Mouse (Mus musculus): ENCODE results near the gene Cdr2l. TPM values are rescaled to one million over a fixed set of nuclear protein-coding genes. Genes with fewer than 3 reads are reported as not detected.

Cdr2l gene
- polyA plus RNA-seq (2015; fragmentation: Nextera tagmentation; extraction: Ambion mirVana): 26.9 and 27.3 TPM in 2 replicates

GRCm38 (mm10) chr11:115381743-115382539 is at the start of gene Cdr2l:
Gene Cdr2l (plus strand): TSS chr11:115381916.
- H3K9ac ChIP-seq: peak within 1 kb of the TSS; percentile 81
- WGBS: under 1% methylated on average over 67 of the region's 76 CpGs
- no peaks in the 10 kb centered on the region for H3K36me3 ChIP-seq (replicated peaks)

GRCm38 (mm10) chr11:115334531-115334930 is 47.2 kb upstream of the Cdr2l start, which contains the start of gene Otop3:
Gene Otop3 (plus strand): TSS chr11:115334731.
- peak within 1 kb of the TSS; percentile 34 for H3K4me3 ChIP-seq
- peaks cover 17% of the 10 kb centered on the region for H3K27me3 ChIP-seq (replicated peaks)
- ATAC-seq (replicated peaks): no peak
- WGBS: 3% methylated on average over 29 of the region's 29 CpGs
- H3K4me2 ChIP-seq: peak within 1 kb of the TSS; percentile 68
- no peaks in the 10 kb centered on the region for H3K9me3 ChIP-seq
- no peak within 1 kb of the TSS for H3K27ac ChIP-seq
- peak within 1 kb of the TSS; percentile 31; the same call in 1 of the 2 replicates for H3K9ac ChIP-seq
- H3K36me3 ChIP-seq (replicated peaks): no peaks in the 10 kb centered on the region
- peaks cover 9% of the 10 kb centered on the region for H3K4me1 ChIP-seq

More at GRCm38 (mm10) chr11:115381743-115382539, at the start of gene Cdr2l:
- Histone ChIP-seq H3K27me3 (replicated peaks) (no peaks in the 10 kb centered on the region), H3K4me3 (peak within 1 kb of the TSS; percentile 59), H3K27ac (peak within 1 kb of the TSS; percentile 87), H3K4me1 (peaks cover 44% of the 10 kb centered on the region), H3K4me2 (peak within 1 kb of the TSS; percentile 80), H3K9me3 (no peaks in the 10 kb centered on the region)
- peak; percentile 88 for ATAC-seq (replicated peaks)

GRCm38 (mm10) chr11:115335223-115335622 is 46.5 kb upstream of the Cdr2l start:
- Histone ChIP-seq H3K4me1 (peaks cover 9% of the 10 kb centered on the region), H3K36me3 (replicated peaks) (no peaks in the 10 kb centered on the region), H3K27ac (no peak overlapping the region), H3K9ac (no peak overlapping the region), H3K27me3 (replicated peaks) (peaks cover 17% of the 10 kb centered on the region), H3K9me3 (no peaks in the 10 kb centered on the region), H3K4me2 (no peak overlapping the region), H3K4me3 (no peak overlapping the region)
- 52% methylated on average over 12 of the region's 12 CpGs for WGBS
- ATAC-seq (replicated peaks): no peak

- H3K9me3 ChIP-seq: no peaks in the 10 kb centered on the region
- H3K9ac ChIP-seq: no peak overlapping the region
- no peak overlapping the region for H3K27ac ChIP-seq
- WGBS: 20% methylated on average over 6 of the region's 6 CpGs
- peaks cover 20% of the 10 kb centered on the region for H3K27me3 ChIP-seq (replicated peaks)
- no peak overlapping the region for H3K4me2 ChIP-seq
- peaks cover 9% of the 10 kb centered on the region for H3K4me1 ChIP-seq
- no peaks in the 10 kb centered on the region for H3K36me3 ChIP-seq (replicated peaks)
- no peak for ATAC-seq (replicated peaks)
- H3K4me3 ChIP-seq: no peak overlapping the region
Measured at GRCm38 (mm10) chr11:115336115-115336514, 45.6 kb upstream of the Cdr2l start.

GRCm38 (mm10) chr11:115337350-115337749 is 44.4 kb upstream of the Cdr2l start:
- H3K9ac ChIP-seq: no peak overlapping the region

GRCm38 (mm10) chr11:115337826-115338225 is 43.9 kb upstream of the Cdr2l start:
- no peak overlapping the region for H3K4me2 ChIP-seq
- H3K9me3 ChIP-seq: no peaks in the 10 kb centered on the region
- no peak for ATAC-seq (replicated peaks)
- H3K4me3 ChIP-seq: no peak overlapping the region
- H3K36me3 ChIP-seq (replicated peaks): no peaks in the 10 kb centered on the region
- WGBS: 56% methylated on average over 1 of the region's 1 CpGs
- H3K27ac ChIP-seq: no peak overlapping the region
- H3K27me3 ChIP-seq (replicated peaks): peaks cover 20% of the 10 kb centered on the region
- peaks cover 9% of the 10 kb centered on the region for H3K4me1 ChIP-seq
- H3K9ac ChIP-seq: no peak overlapping the region

More at GRCm38 (mm10) chr11:115337350-115337749, 44.4 kb upstream of the Cdr2l start:
- H3K4me1 ChIP-seq: peaks cover 9% of the 10 kb centered on the region
- no peak for ATAC-seq (replicated peaks)
- H3K27me3 ChIP-seq (replicated peaks): peaks cover 20% of the 10 kb centered on the region
- no peaks in the 10 kb centered on the region for H3K36me3 ChIP-seq (replicated peaks)
- 71% methylated on average over 3 of the region's 3 CpGs for WGBS
- no peak overlapping the region for H3K27ac ChIP-seq
- H3K4me2 ChIP-seq: no peak overlapping the region
- no peak overlapping the region for H3K4me3 ChIP-seq
- no peaks in the 10 kb centered on the region for H3K9me3 ChIP-seq

GRCm38 (mm10) chr11:115341246-115341645 is 40.5 kb upstream of the Cdr2l start:
- Histone ChIP-seq H3K27me3 (replicated peaks) (peaks cover 7% of the 10 kb centered on the region; the same call in 1 of the 2 replicates), H3K27ac (no peak overlapping the region), H3K9me3 (no peaks in the 10 kb centered on the region), H3K4me1 (no peaks in the 10 kb centered on the region), H3K4me2 (no peak overlapping the region), H3K9ac (no peak overlapping the region), H3K4me3 (no peak overlapping the region), H3K36me3 (replicated peaks) (no peaks in the 10 kb centered on the region)
- 68% methylated on average over 2 of the region's 2 CpGs for WGBS
- ATAC-seq (replicated peaks): no peak

- 71% methylated on average over 6 of the region's 6 CpGs for whole genome bisulfite sequencing
- Histone ChIP-seq H3K36me3 (replicated peaks) (no peaks in the 10 kb centered on the region), H3K9me3 (no peaks in the 10 kb centered on the region), H3K4me3 (no peak overlapping the region), H3K27ac (no peak overlapping the region), H3K9ac (no peak overlapping the region), H3K27me3 (replicated peaks) (peaks cover 6% of the 10 kb centered on the region; the same call in 1 of the 2 replicates), H3K4me1 (no peaks in the 10 kb centered on the region), H3K4me2 (no peak overlapping the region)
- ATAC-seq (replicated peaks): no peak
Measured at GRCm38 (mm10) chr11:115341866-115342265, 39.9 kb upstream of the Cdr2l start.

GRCm38 (mm10) chr11:115344967-115345366 is 36.7 kb upstream of the Cdr2l start:
- Histone ChIP-seq H3K4me2 (no peak overlapping the region), H3K36me3 (replicated peaks) (no peaks in the 10 kb centered on the region; the same call in 1 of the 2 replicates), H3K4me3 (no peak overlapping the region), H3K27me3 (replicated peaks) (0 out of 2 replicates have a peak, but pooled peaks cover 6% of the 10 kb centered on the region), H3K27ac (no peak overlapping the region), H3K9me3 (no peaks in the 10 kb centered on the region), H3K9ac (no peak overlapping the region), H3K4me1 (no peaks in the 10 kb centered on the region)
- 13% methylated on average over 12 of the region's 12 CpGs for WGBS
- no peak for ATAC-seq (replicated peaks)

GRCm38 (mm10) chr11:115345515-115345914 is 36.2 kb upstream of the Cdr2l start:
- H3K27ac ChIP-seq: no peak overlapping the region
- no peak overlapping the region for H3K9ac ChIP-seq
- H3K9me3 ChIP-seq: no peaks in the 10 kb centered on the region
- H3K4me2 ChIP-seq: no peak overlapping the region
- 55% methylated on average over 7 of the region's 7 CpGs for WGBS
- H3K4me1 ChIP-seq: no peaks in the 10 kb centered on the region
- no peaks in the 10 kb centered on the region; the same call in 1 of the 2 replicates for H3K36me3 ChIP-seq (replicated peaks)
- ATAC-seq (replicated peaks): no peak
- H3K4me3 ChIP-seq: no peak overlapping the region
- H3K27me3 ChIP-seq (replicated peaks): 0 out of 2 replicates have a peak, but pooled peaks cover 4% of the 10 kb centered on the region

- 61% methylated on average over 17 of the region's 17 CpGs for WGBS
- Histone ChIP-seq H3K9me3 (no peaks in the 10 kb centered on the region), H3K4me3 (no peak overlapping the region), H3K27me3 (replicated peaks) (0 out of 2 replicates have a peak, but pooled peaks cover 3% of the 10 kb centered on the region), H3K4me2 (no peak overlapping the region), H3K36me3 (replicated peaks) (peaks cover 21% of the 10 kb centered on the region), H3K9ac (no peak overlapping the region), H3K4me1 (no peaks in the 10 kb centered on the region), H3K27ac (no peak overlapping the region)
- no peak for ATAC-seq (replicated peaks)
Measured at GRCm38 (mm10) chr11:115348681-115349248, 33.0 kb upstream of the Cdr2l start.

GRCm38 (mm10) chr11:115349976-115350375 is 31.7 kb upstream of the Cdr2l start:
- peaks cover 21% of the 10 kb centered on the region for H3K36me3 ChIP-seq (replicated peaks)
- H3K4me1 ChIP-seq: no peaks in the 10 kb centered on the region
- H3K4me3 ChIP-seq: no peak overlapping the region
- ATAC-seq (replicated peaks): no peak
- 91% methylated on average over 4 of the region's 4 CpGs for WGBS
- no peak overlapping the region for H3K27ac ChIP-seq
- no peaks in the 10 kb centered on the region for H3K9me3 ChIP-seq
- H3K27me3 ChIP-seq (replicated peaks): no peaks in the 10 kb centered on the region
- no peak overlapping the region for H3K4me2 ChIP-seq
- H3K9ac ChIP-seq: no peak overlapping the region

All from midbrain, embryonic 15.5 days (tissue).